Mouse (Mus musculus) c-Kit-negative CD71-positive TER-119-positive erythroid progenitor cells, embryonic 14.5 days (primary cell): ENCODE data around the gene Lsm14a.
A peak's percentile ranks its signal among the peaks of the same experiment; 100 is the strongest.

Experiments
- DNase-seq: peaks from one replicate; pipeline ENCODE4 v3.0.0-alpha.2; 2013; ENCODE audit warnings: low read depth, low spot score

Lsm14a gene

DNA sequence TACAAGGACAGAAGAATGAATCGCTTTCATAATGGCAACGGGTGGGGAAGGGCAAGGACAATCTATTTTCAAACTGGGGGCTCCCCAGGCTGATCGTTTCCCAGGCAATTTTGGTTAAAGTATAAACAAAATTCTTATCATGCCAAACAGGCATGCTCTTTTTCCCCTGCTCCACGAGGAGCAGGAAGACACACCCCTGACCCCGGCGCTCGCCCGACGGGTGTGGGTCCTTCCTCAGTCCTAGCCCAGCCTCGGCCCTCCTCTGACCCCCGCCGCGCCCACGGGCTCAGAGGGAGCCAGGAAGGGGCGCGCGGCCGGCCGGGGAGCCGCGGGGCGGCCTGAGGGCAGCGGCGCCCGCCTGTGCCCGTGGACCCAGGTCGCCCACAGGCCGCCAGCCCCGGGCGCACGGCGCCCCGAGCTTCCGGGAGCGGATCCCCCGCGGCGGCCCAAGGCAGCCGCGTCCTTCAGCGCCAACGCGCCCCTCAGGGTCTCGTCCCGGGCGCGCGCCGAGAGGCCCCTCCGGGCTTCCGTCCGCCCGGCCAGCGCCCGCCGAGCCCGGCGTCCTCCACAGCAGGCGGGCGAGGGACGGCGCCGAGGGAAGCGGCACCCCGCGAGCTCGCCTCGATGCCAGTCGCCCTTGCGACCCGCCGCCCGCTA, 80.2 kb downstream of the Lsm14a start:
- peak; percentile 53 for DNase-seq

DNA sequence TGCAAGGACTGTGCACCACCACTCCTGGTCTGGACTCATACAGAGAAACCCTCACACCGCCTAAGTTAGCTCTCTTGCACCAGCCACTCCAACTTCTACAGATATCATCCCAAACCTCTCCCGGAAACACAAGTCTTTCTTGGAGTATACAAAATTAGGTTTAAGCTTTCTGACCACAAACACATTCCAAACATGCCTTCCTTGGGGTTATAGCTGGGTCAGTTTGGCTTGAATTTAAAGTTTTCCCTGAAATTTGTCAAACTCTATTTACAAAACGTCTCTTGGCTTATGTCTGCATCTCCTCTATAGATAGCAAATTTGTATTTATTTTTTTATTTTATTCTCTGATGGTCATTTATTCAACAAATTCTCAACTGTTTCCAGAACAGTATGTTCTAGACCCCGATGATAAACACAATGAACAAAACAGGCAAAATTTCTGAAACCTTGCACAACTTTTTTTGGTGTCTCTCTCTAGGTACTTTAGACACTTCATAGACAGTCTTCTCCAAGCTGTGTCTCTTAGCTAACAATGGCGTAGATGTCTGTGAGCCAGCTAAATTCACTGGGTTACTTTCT, 83.8 kb downstream of the Lsm14a start:
- DNase-seq, result no peak

DNA sequence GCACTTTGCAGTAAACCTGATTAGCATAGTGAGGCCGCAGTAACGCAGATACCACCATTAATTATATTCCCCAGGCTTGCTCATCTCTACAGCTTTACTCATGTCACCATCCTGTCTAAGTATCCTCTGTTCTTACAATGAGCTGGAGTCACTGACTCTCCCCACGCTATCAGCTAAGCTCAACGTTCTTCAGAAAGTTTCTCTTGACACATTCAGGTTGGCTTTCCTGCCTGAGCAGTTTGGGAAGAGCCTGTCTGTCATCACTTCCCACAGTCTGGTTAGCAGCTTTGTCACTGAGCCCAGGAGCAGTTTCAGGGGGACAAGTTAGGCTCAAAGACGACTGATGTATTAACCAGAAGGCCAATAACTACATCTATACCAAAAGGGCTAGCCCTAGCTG, 84.5 kb downstream of the Lsm14a start:
- no peak for DNase-seq

DNA sequence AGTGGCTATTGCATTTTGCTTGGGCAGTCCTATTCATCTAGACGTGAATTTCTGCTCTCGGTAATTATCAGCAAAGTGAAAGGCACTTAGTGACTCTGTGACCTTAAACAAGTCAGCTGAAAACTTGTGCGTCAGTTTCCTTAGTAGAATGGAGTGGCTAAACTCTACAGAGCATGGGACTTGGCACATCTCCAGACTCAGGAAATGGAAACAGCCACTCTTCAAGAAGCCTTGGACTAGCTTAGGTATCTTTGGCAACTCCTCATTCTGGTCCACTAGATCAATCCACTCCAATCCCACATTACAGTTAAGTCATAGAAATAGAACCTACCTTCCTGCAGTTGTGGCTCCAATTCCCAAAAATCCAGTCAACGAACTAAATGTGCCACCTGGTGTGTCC, 87.7 kb downstream of the Lsm14a start:
- no peak for DNase-seq

DNA sequence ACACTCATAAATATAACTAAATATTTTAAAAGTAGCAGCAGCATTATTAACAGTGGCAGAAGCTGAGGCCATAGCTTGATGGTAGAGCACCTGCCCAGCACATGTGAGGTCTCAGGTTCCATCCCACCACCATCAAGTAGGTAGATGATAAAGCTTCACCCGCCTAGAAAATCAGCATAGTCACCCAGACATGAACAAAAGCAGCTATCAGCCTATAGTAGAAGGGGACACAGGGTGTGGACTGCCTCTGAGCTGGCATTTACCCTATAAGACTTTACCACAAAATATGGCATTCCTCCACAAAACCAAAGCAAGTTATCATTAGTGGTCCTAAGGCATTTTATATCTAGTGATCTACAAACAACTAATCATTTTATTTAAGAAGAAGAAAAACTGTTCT, 90.5 kb downstream of the Lsm14a start:
- DNase-seq, result no peak

DNA sequence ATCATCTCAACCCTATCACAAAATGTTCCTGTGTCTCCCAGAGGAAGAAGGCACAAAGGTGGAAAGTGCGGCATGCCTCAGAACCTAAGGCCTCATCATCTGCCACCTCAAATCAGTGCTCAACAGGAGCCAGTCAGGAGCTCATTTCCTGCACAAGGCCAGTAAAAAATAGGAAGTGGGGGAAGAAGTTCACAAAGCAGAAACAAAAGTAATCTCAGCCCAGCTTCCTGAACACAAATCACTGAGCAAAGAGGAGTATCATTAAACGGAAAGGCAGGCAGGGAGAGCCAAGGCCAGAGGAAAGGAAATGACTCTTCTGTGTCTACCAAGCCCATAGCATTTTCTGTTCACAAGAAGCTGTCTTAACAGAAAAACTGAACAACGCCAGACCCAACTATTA, 91.2 kb downstream of the Lsm14a start:
- no peak for DNase-seq

DNA sequence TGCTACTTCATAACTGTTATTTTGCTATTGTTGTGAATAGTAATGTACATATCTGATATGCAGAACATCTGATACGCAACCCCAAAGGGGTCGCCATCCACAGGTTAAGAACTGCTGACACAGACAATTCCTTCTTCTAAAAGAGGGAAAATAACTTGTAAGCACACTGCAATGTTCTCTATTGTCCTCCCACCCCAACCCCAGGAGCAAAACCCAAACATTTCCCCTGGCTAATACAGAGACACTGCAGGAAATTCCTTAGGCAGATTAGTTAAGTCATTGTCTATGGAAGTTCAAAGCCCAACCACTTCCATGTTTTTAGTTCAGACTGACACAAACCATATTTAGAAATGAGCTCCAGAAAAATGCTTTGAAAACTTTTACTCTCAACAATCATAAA, 94.3 kb downstream of the Lsm14a start:
- no peak for DNase-seq

DNA sequence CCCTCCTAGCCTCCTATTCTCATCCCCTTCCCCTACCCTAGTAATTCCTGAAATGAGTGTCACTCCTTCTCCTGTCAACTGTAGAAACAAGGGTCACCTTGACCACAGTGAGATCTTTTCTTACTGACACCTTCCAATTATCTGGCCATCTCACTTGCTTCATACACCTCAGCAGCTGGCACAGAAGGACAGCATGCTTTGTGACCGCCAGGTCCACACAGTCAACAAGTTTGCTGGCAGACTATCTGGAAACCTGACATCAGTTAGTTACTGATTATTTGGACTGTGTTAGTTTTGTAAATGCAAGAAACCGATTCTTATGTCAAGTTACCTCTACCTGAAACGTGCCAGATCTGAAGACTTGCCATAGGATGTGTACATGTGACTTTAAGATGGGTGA, 97.0 kb downstream of the Lsm14a start:
- DNase-seq, result no peak
